ENCODE assay signal across 8 mouse cellular contexts in the genomic region with DNA sequence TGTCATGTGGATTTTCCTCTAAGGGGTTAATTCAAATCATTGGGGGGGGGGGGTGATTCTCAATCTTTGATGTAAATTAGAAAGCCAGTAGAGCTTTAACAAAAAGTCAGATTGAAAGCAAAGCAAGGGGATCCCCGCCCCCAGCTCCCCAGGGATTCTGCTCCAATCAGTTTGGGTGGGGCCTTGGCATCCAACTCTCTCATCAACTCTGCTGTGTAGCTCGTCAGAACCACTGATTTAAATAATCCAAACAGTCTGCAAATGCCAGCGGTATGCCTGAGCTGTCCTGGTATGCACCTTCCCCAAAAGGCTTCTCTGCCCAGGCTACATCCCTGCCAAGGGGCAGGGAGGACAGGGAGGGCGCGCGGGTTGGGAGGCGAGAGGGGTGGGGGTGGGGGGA. TPM values are rescaled to one million over a fixed set of nuclear protein-coding genes. Genes with fewer than 3 reads are reported as not detected.
DNase-seq lines count a peak whose midpoint lies in the region; ATAC-seq and TF ChIP-seq lines count a peak whose summit lies in the region.

No protein-coding gene starts in this region.

- H3K9ac ChIP-seq in heart, embryonic 11.5 days (ENCODE audit: low read depth, low read length): no peak overlapping the region
- H3K9ac ChIP-seq in liver, embryonic 12.5 days: no peak overlapping the region

- H3K9me3 ChIP-seq in heart, embryonic 11.5 days (replicated peaks; ENCODE audit: control insufficient read depth, low read length): no peaks in the 10 kb centered on the region
- H3K9me3 ChIP-seq in liver, embryonic 12.5 days (replicated peaks): no peaks in the 10 kb centered on the region

- no peak overlapping the region for H3K27ac ChIP-seq in heart, embryonic 11.5 days (ENCODE audit: low read depth, low read length)
- no peak overlapping the region for H3K27ac ChIP-seq in liver, embryonic 12.5 days

- no peaks in the 10 kb centered on the region for H3K36me3 ChIP-seq in heart, embryonic 11.5 days (ENCODE audit: control insufficient read depth, insufficient read depth, low read length)
- no peaks in the 10 kb centered on the region for H3K36me3 ChIP-seq in liver, embryonic 12.5 days

- peaks cover 6% of the 10 kb centered on the region; the same call in 1 of the 2 replicates for H3K4me1 ChIP-seq in heart, embryonic 11.5 days (ENCODE audit: control insufficient read depth, insufficient read depth, low read length)
- H3K4me1 ChIP-seq in liver, embryonic 12.5 days: peaks cover 30% of the 10 kb centered on the region

- DNase-seq in adrenal gland, postnatal 14 days: peak; percentile 31
- no peak for DNase-seq in adrenal gland, adult 18-20 months (ENCODE audit: low spot score in 2 of 2)
- peak; percentile 39 for DNase-seq in brain, embryonic 14.5 days (ENCODE audit: low read depth)
- no peak for DNase-seq in embryo, embryonic 11 days
- DNase-seq in layer of hippocampus, postnatal 14 days (ENCODE audit: low spot score in 2 of 2): no peak

- ATAC-seq in heart, embryonic 11.5 days (replicated peaks; ENCODE audit: insufficient number of reproducible peaks, low FRiP score, low TSS enrichment): no peak
- ATAC-seq in liver, embryonic 12.5 days: no peak
- ATAC-seq in erythroblast, adult 5-6 weeks (replicated peaks; ENCODE audit: low FRiP score, poor library complexity, severe bottlenecking): no peak

- H3K4me3 ChIP-seq in heart, embryonic 11.5 days (ENCODE audit: low read depth, low read length): no peak overlapping the region
- H3K4me3 ChIP-seq in liver, embryonic 12.5 days: no peak overlapping the region

- TF ChIP-seq CTCF in brain, embryonic 14.5 days (IDR thresholded peaks at IDR 0.05; ENCODE audit: borderline replicate concordance, extremely low read depth, insufficient read depth, insufficient read length): no peak

- H3K4me2 ChIP-seq in heart, embryonic 11.5 days: peak overlapping the region; percentile 25; the same call in 1 of the 2 replicates
- H3K4me2 ChIP-seq in liver, embryonic 12.5 days: peak overlapping the region; percentile 51

- 25% methylated on average over 7 of the region's 7 CpGs for WGBS in heart, embryonic 11.5 days (ENCODE audit: insufficient replicate concordance)
- WGBS in liver, embryonic 12.5 days (ENCODE audit: insufficient replicate concordance): 31% methylated on average over 7 of the region's 7 CpGs

- TF ChIP-seq POLR2A in brain, embryonic 14.5 days (IDR thresholded peaks at IDR 0.05; ENCODE audit: borderline replicate concordance, extremely low read depth, insufficient read depth, insufficient read length, poor library complexity, severe bottlenecking): no peak

- no peaks in the 10 kb centered on the region for H3K27me3 ChIP-seq in heart, embryonic 11.5 days (ENCODE audit: control insufficient read depth, insufficient read depth, low read length)
- H3K27me3 ChIP-seq in liver, embryonic 12.5 days (replicated peaks): no peaks in the 10 kb centered on the region

RNA-seq across cellular contexts. Expression of a gene that starts 33.6 kb away (rescaled TPM):
- total RNA-seq in adrenal gland, postnatal 14 days (2021): 59.9 and 73.3 TPM in 2 replicates
- total RNA-seq in adrenal gland, adult 18-20 months (2021): 10 to 100 TPM; 53.5 to 56.1 TPM
- 42.7 and 55.6 TPM in 2 replicates for polyA plus RNA-seq in brain, embryonic 14.5 days (2012; rRNA removed)
- 130 and 131 TPM in 2 replicates for polyA plus RNA-seq in heart, embryonic 11.5 days (2014; fragmentation: Nextera tagmentation; extraction: Ambion mirVana)
- 76.0 and 79.2 TPM in 2 replicates for polyA plus RNA-seq in liver, embryonic 12.5 days (2016; fragmentation: Nextera tagmentation; extraction: Ambion mirVana)
- total RNA-seq in layer of hippocampus, postnatal 14 days (2021): 10 to 100 TPM; 91.1 to 91.2 TPM
- 57.1 and 66.7 TPM in 2 replicates for total RNA-seq in erythroblast, adult 5-6 weeks (2015; ENCODE audit: low replicate concordance)
- 28.7 and 59.9 TPM in 2 replicates for total RNA-seq in erythroblast, adult 5-6 weeks (2017; ENCODE audit: low replicate concordance)

Comparison
In these comparisons a context has a peak if more than half of its experiments do, and no peak if none do; other contexts are left out.
1. DNase-seq: peak in adrenal gland, postnatal 14 days (single experiment) and brain, embryonic 14.5 days (single experiment); none in adrenal gland, adult 18-20 months (0 of 2), embryo, embryonic 11 days (single experiment) and layer of hippocampus, postnatal 14 days (0 of 2).